Mouse (Mus musculus) Patski (cell line): Measurements from ENCODE around the gene Rnf26. TPM values are rescaled to one million over a fixed set of nuclear protein-coding genes. Genes with fewer than 3 reads are reported as not detected.

Experiments used
- ATAC-seq: fragments of 100-300 bp; one replicate; pipeline ENCODE4 v1.8.0; 2021
- CTCF ChIA-PET: fragments of 350-600 bp; sonication (Branson Sonifier 250); formaldehyde crosslinking; loops from one replicate; lab custom pipeline; 2022; ENCODE audit warnings: inconsistent platforms; lab: Charles Lee
- POLR2A ChIA-PET: fragments of 350-600 bp; sonication (Branson Sonifier 250); formaldehyde crosslinking; loops from one replicate; lab custom pipeline; 2022; ENCODE audit warnings: antibody characterized with exemption, inconsistent platforms; lab: Charles Lee
- DNase-seq: peaks from one replicate; pipeline ENCODE4 v3.0.0-alpha.2; 2011; ENCODE audit warnings: low read depth, low spot score
- H3K27me3 ChIP-seq: fragments of 371-371 bp; one replicate; pipeline ENCODE4 v1.5.1; 2021
- CTCF ChIP-seq: fragments of 100-300 bp; IDR thresholded peaks from one replicate; pipeline ENCODE4 v1.5.1; 2021
- in situ Hi-C: fragments of 300-500 bp; cut with MboI; formaldehyde crosslinking; loops from 3 replicates; pipeline ENCODE4 v1.11.1; 2018; ENCODE audit warnings: low pct_unique_long_range_greater_than_20kb, mixed read lengths
- polyA plus RNA-seq: library from polyadenylated mRNA; unstranded; gene quantifications from one replicate; pipeline ENCODE4 v1.2.3, GENCODE M21; 2021

The Rnf26 gene
- polyA plus RNA-seq, 1 experiment from 2014 or later = 38.4 TPM

GRCm38 (mm10) chr9:44109360-44110095 is 3.8 kb downstream of the Rnf26 start:
- ATAC-seq (no peak), DNase-seq (no peak)
- CTCF ChIA-PET = interaction anchor here (1.0 to 1.8 kb wide), 7 partner anchors 10 to 35 kb away, joined by 3 to 6 read pairs (median 5); no protein-coding TSS in a partner anchor
- in situ Hi-C loops = no loop called here
- POLR2A ChIA-PET = no interaction called here
- no peak for TF ChIP-seq CTCF
- H3K27me3 ChIP-seq = no peaks in the 10 kb centered on the region

DNA sequence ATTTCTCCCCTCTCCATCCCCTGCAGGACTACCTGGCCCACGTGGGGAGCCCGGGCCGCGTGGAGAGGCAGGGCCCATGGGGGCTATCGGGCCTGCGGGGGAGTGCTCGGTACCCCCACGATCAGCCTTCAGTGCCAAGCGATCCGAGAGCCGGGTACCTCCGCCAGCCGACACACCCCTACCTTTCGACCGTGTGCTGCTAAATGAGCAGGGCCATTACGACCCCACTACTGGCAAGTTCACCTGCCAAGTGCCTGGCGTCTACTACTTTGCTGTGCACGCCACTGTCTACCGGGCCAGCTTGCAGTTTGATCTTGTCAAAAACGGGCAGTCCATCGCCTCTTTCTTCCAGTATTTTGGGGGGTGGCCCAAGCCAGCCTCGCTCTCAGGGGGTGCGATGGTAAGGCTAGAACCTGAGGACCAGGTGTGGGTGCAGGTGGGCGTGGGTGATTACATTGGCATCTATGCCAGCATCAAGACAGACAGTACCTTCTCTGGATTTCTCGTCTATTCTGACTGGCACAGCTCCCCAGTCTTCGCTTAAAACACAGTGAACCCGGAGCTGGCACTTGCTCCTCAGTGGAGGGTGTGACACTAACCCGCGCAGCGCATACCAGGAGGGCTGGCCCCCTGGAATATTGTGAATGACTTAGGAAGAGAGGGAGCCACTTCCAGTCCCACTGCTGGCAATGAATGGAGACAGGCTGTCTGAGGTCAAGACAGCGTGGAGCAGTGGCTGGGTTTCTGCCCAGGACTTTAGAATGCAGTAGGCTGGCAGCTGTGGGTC is 4.9 kb downstream of the Rnf26 start:
- ChIA-PET CTCF (interaction anchor here (1.3 to 1.8 kb wide), 5 partner anchors 11 to 34 kb away, joined by 3 to 6 read pairs (median 5); no protein-coding TSS in a partner anchor), POLR2A (interaction anchor here (1.1 kb wide), 1 partner anchor 125 kb away, joined by 3 read pairs; the partner anchor contains the start of gene Cbl)
- ATAC-seq (no peak), DNase-seq (no peak)
- TF ChIP-seq CTCF = no peak
- no peaks in the 10 kb centered on the region for H3K27me3 ChIP-seq
- in situ Hi-C loops = no loop called here

- in situ Hi-C loops = no loop called here
- CTCF ChIA-PET = no interaction called here
- TF ChIP-seq CTCF = no peak
- ATAC-seq (no peak), DNase-seq (no peak)
- H3K27me3 ChIP-seq = no peaks in the 10 kb centered on the region
- POLR2A ChIA-PET = interaction anchor here (1.1 to 1.7 kb wide), 2 partner anchors 29 to 126 kb away, joined by 3 read pairs; partner anchors contain the start of gene Cbl
Measured at GRCm38 (mm10) chr9:44107557-44108179, 5.6 kb downstream of the Rnf26 start.

- ATAC-seq (no peak), DNase-seq (no peak)
- no peak for TF ChIP-seq CTCF
- POLR2A ChIA-PET = interaction anchor here (1.7 kb wide), 1 partner anchor 29 kb away, joined by 3 read pairs; no protein-coding TSS in a partner anchor
- CTCF ChIA-PET = no interaction called here
- no peaks in the 10 kb centered on the region for H3K27me3 ChIP-seq
- in situ Hi-C loops = no loop called here
Measured at GRCm38 (mm10) chr9:44107110-44107509, 6.2 kb downstream of the Rnf26 start, which contains the start of gene C1qtnf5. Gene C1qtnf5, plus strand, starts transcription at chr9:44107245.

GRCm38 (mm10) chr9:44106596-44106995 is 6.7 kb downstream of the Rnf26 start:
- no peaks in the 10 kb centered on the region for H3K27me3 ChIP-seq
- ChIA-PET POLR2A (interaction anchor here (0.7 to 1.7 kb wide), 2 partner anchors 9 to 28 kb away, joined by 3 to 4 read pairs; no protein-coding TSS in a partner anchor), CTCF (no interaction called here)
- in situ Hi-C loops = no loop called here
- no peak for DNase-seq
- TF ChIP-seq CTCF = no peak
- ATAC-seq = no peak

DNA sequence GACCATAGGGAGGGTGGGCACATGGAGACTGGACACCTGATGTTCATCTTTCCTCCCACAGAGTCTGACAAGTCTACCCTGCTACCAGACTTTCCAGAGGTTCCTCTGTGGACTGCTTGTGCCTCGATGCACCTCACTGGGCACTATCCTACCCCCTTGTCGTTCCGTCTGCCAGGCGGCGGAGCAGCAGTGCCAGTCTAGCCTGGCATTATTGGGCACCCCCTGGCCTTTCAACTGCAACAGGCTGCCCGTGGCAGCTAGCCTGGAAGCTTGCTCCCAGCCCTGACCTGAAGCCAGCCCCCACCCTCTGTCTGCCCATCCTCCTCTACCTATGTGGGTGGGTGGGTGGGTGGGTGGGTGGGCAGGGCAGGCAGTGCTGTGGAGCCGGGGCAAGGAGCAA is 7.1 kb downstream of the Rnf26 start:
- no peak for TF ChIP-seq CTCF
- CTCF ChIA-PET = no interaction called here
- POLR2A ChIA-PET = interaction anchor here (0.7 to 1.7 kb wide), 2 partner anchors 9 to 28 kb away, joined by 3 to 4 read pairs; no protein-coding TSS in a partner anchor
- in situ Hi-C loops = no loop called here
- ATAC-seq (no peak), DNase-seq (no peak)
- H3K27me3 ChIP-seq = no peaks in the 10 kb centered on the region

DNA sequence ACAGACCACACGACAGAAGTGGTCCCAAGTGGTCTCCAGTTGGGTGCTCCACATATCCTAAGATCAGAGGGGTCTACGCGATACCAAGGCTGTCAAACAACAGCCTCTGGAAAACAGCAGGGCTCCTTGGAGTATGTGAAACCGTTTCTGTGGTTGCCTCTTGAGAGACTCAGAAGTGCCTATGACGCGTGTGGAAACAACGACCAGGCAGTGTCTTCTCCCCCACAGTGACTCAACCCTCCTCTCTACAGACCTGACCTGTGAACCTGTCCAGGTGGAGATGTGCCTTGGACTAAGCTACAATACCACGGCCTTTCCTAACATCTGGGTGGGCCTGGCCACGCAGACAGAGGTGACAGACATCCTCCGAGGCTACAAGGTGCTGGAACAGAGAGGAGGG is 7.5 kb downstream of the Rnf26 start:
- ChIA-PET POLR2A (interaction anchor here (0.7 to 1.7 kb wide), 2 partner anchors 9 to 27 kb away, joined by 3 to 4 read pairs; no protein-coding TSS in a partner anchor), CTCF (no interaction called here)
- in situ Hi-C loops = no loop called here

DNA sequence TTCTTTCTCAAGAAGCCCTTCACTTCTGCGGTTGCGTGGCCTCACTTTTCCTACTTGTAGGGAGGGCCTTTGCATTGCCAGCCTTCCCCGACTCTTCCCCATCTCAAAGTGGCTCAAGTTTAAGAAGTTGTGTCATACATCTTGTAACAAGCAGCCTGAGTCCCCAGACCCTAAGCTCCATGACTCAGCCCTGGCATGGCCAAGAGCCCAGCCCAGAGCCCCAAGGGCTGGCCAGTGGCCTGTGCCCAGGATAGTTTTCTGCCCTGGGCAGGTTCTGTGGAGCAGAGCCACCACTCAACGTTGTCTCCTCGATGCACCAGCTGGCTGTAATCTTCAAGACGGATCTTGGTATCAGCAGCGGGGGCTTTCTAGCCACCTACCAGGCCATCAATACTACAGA is 8.4 kb downstream of the Rnf26 start:
- no peaks in the 10 kb centered on the region for H3K27me3 ChIP-seq
- CTCF ChIA-PET = interaction anchor here (1.0 kb wide), 1 partner anchor 10 kb away, joined by 4 read pairs; no protein-coding TSS in a partner anchor
- ATAC-seq = no peak
- TF ChIP-seq CTCF = no peak
- in situ Hi-C loops = no loop called here
- DNase-seq = no peak
- POLR2A ChIA-PET = no interaction called here

More for the DNA sequence above, 7.5 kb downstream of the Rnf26 start:
- no peak for TF ChIP-seq CTCF
- H3K27me3 ChIP-seq = no peaks in the 10 kb centered on the region
- no peak for DNase-seq
- ATAC-seq = no peak

GRCm38 (mm10) chr9:44101490-44101889 is 11.8 kb downstream of the Rnf26 start, which contains the start of gene Mfrp:
Gene Mfrp, plus strand, starts transcription at chr9:44101729.
- H3K27me3 ChIP-seq = no peaks in the 10 kb centered on the region
- POLR2A ChIA-PET = no interaction called here
- ATAC-seq (no peak), DNase-seq (no peak)
- CTCF ChIA-PET = no interaction called here
- in situ Hi-C loops = no loop called here
- TF ChIP-seq CTCF = no peak

DNA sequence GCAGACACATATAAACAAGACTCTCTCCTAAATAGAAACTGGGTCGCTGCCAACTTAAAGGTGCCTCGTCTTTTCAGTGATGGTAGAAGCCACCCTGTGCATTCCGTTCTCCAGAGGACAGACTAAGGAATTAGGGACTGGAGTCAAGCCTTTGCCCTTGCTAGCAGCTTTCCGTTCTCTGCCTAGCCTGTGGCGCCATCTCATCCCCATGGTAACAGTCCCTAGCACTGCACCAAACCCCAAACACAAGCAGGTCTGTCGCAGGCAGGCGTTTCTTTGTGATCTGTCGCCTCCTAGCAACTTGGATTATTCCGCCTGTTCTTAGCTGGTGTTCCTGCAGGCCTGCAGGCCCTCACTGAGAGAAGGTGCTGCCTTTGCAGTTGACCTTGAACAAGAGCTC is 16.8 kb downstream of the Rnf26 start:
- no peak for TF ChIP-seq CTCF
- ChIA-PET POLR2A (no interaction called here), CTCF (interaction anchor here (1.2 to 3.4 kb wide), 4 partner anchors 13 to 39 kb away, joined by 3 to 24 read pairs (median 6); no protein-coding TSS in a partner anchor)
- DNase-seq = no peak
- in situ Hi-C loops = no loop called here
- no peak for ATAC-seq
- H3K27me3 ChIP-seq = no peaks in the 10 kb centered on the region
